Comparison of ENCODE assay signal across 9 mouse cellular contexts in the genomic region with DNA sequence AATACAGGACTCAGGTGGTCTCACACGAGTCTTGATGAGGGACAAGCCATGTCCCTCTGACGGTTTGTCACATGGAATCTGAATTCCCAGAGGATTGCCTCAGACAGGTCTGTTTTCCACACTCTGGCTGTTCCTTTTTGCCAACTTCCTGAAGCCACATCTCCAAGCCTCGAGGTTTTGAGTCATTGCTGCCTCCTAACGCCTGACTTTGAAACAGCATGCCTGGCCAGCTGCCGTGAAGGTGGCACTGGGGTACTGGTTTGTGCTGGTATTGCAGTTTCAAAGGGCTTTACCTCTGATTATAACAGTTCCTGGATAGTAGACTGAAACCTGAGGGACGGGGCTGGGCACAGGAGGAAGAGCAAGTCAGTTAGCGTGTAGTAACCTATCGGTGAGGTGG.
DNase-seq lines count a peak whose midpoint lies in the region; ATAC-seq and TF ChIP-seq lines count a peak whose summit lies in the region.
"Had no signal": no experiment of that assay in that cellular context is flagged by ENCODE, and none has a peak within 500 bp of the region (broad histone marks: within the 10 kb centered on the region; RNA-seq: fewer than 3 reads in every experiment).

No protein-coding gene starts in this region.

- no peak overlapping the region for H3K4me3 ChIP-seq in intestine, embryonic 14.5 days (ENCODE audit: low read depth, low read length)
- no peak overlapping the region for H3K4me3 ChIP-seq in intestine, embryonic 16.5 days (ENCODE audit: low read length)
- no peak overlapping the region for H3K4me3 ChIP-seq in kidney, postnatal 0 days (replicated peaks; ENCODE audit: low read depth, low read length)
- no peak overlapping the region for H3K4me3 ChIP-seq in lung, adult 2 months (replicated peaks; ENCODE audit: extremely low read depth, low read depth, low read length)
- H3K4me3 ChIP-seq: heart, embryonic 15.5 days had no signal

- no peaks in the 10 kb centered on the region for H3K4me1 ChIP-seq in intestine, embryonic 14.5 days (replicated peaks; ENCODE audit: control insufficient read depth, insufficient read depth, low read length)
- H3K4me1 ChIP-seq in intestine, embryonic 16.5 days (ENCODE audit: control insufficient read depth, insufficient read depth, low read length), result no peaks in the 10 kb centered on the region
- H3K4me1 ChIP-seq in kidney, postnatal 0 days (replicated peaks; ENCODE audit: insufficient read depth, low read length), result no peaks in the 10 kb centered on the region
- H3K4me1 ChIP-seq in lung, adult 2 months (ENCODE audit: control insufficient read depth, insufficient read depth, low read length), result no peaks in the 10 kb centered on the region

- H3K27me3 ChIP-seq in intestine, embryonic 14.5 days (replicated peaks; ENCODE audit: control insufficient read depth, insufficient read depth, low read length), result peaks cover 8% of the 10 kb centered on the region
- peaks cover 3% of the 10 kb centered on the region for H3K27me3 ChIP-seq in intestine, embryonic 16.5 days (replicated peaks; ENCODE audit: control insufficient read depth, insufficient read depth, low read length)
- H3K27me3 ChIP-seq in kidney, postnatal 0 days (ENCODE audit: insufficient read depth, low read length), result no peaks in the 10 kb centered on the region

- 23% methylated on average over 8 of the region's 8 CpGs for whole genome bisulfite sequencing in intestine, embryonic 14.5 days
- WGBS in intestine, embryonic 16.5 days, result 30% methylated on average over 8 of the region's 8 CpGs
- WGBS in kidney, postnatal 0 days, result 30% methylated on average over 8 of the region's 8 CpGs
- WGBS in lung, adult 2 months, result 28% methylated on average over 8 of the region's 8 CpGs

- no peak for TF ChIP-seq POLR2A in lung, adult 2 months (IDR thresholded peaks at IDR 0.05; ENCODE audit: borderline replicate concordance, extremely low read depth, low read depth, low read length)

- H3K9ac ChIP-seq in intestine, embryonic 14.5 days (ENCODE audit: low read length), result no peak overlapping the region
- H3K9ac ChIP-seq in intestine, embryonic 16.5 days (ENCODE audit: low read depth, low read length), result no peak overlapping the region
- H3K9ac ChIP-seq in kidney, postnatal 0 days (ENCODE audit: low read depth, low read length), result no peak overlapping the region
- H3K9ac ChIP-seq: heart, embryonic 15.5 days had no signal

- TF ChIP-seq CTCF in kidney, postnatal 0 days (IDR thresholded peaks at IDR 0.05; ENCODE audit: low read depth), result peak; percentile 74
- peak; percentile 15; the same call in 1 of the 2 replicates for TF ChIP-seq CTCF in lung, adult 2 months (IDR thresholded peaks at IDR 0.05; ENCODE audit: insufficient read depth, low read length)

- H3K4me2 ChIP-seq in intestine, embryonic 14.5 days (ENCODE audit: low read length), result 0 out of 2 replicates have a peak overlapping the region, but pooled peaks have one; percentile 0
- H3K4me2 ChIP-seq in intestine, embryonic 16.5 days (ENCODE audit: low read depth, low read length), result no peak overlapping the region
- H3K4me2 ChIP-seq in kidney, postnatal 0 days (ENCODE audit: low read length), result no peak overlapping the region
- H3K4me2 ChIP-seq: heart, embryonic 15.5 days had no signal

- no peak; the same call in 1 of the 2 replicates for ATAC-seq in intestine, embryonic 14.5 days (replicated peaks; ENCODE audit: low FRiP score, low TSS enrichment, low read depth)
- ATAC-seq in intestine, embryonic 16.5 days, result no peak
- ATAC-seq in kidney, postnatal 0 days (replicated peaks; ENCODE audit: low FRiP score, low read depth), result no peak

- no peak overlapping the region for H3K27ac ChIP-seq in intestine, embryonic 14.5 days (ENCODE audit: low read depth)
- H3K27ac ChIP-seq in intestine, embryonic 16.5 days (ENCODE audit: low read length), result no peak overlapping the region
- no peak overlapping the region for H3K27ac ChIP-seq in kidney, postnatal 0 days
- H3K27ac ChIP-seq: heart, embryonic 15.5 days had no signal

- H3K9me3 ChIP-seq in intestine, embryonic 14.5 days (ENCODE audit: control insufficient read depth, low read length), result no peaks in the 10 kb centered on the region
- H3K9me3 ChIP-seq in intestine, embryonic 16.5 days (ENCODE audit: control insufficient read depth, low read length), result no peaks in the 10 kb centered on the region
- no peaks in the 10 kb centered on the region for H3K9me3 ChIP-seq in kidney, postnatal 0 days (replicated peaks; ENCODE audit: low read length)
- H3K9me3 ChIP-seq: heart, embryonic 15.5 days had no signal

- DNase-seq in intestine, embryonic 14.5 days (ENCODE audit: low spot score), result no peak
- peak; percentile 28 to 56 for DNase-seq in cerebellum, postnatal 4 days (ENCODE audit: low spot score in 2 of 2)
- DNase-seq in gastrocnemius, postnatal 10 days, result peak; percentile 12
- peak; percentile 57 for DNase-seq in kidney, postnatal 0 days (ENCODE audit: low spot score)
- peak; percentile 5 for DNase-seq in lung, adult 2 months
- DNase-seq in right cerebral cortex, postnatal 25 days, result peak; percentile 58
- DNase-seq in B cell, adult 2 months, result no peak

- H3K36me3 ChIP-seq in intestine, embryonic 14.5 days (ENCODE audit: control insufficient read depth, insufficient read depth, low read length), result no peaks in the 10 kb centered on the region
- H3K36me3 ChIP-seq in intestine, embryonic 16.5 days (ENCODE audit: control insufficient read depth, insufficient read depth, low read length), result no peaks in the 10 kb centered on the region
- H3K36me3 ChIP-seq in kidney, postnatal 0 days (ENCODE audit: insufficient read depth, low read length), result no peaks in the 10 kb centered on the region
- H3K36me3 ChIP-seq: heart, embryonic 15.5 days had no signal

Comparison
In these comparisons a context has a peak if more than half of its experiments do, and no peak if none do; other contexts are left out.
1. DNase-seq: peak in cerebellum, postnatal 4 days (2 of 2), gastrocnemius, postnatal 10 days (single experiment), kidney, postnatal 0 days (single experiment), lung, adult 2 months (single experiment) and right cerebral cortex, postnatal 25 days (single experiment); none in intestine, embryonic 14.5 days (single experiment) and B cell, adult 2 months (0 of 2).